Mouse (Mus musculus) CD4-positive naive resting alpha-beta T cell, adult 76 days (primary cell): ENCODE data around the gene Dydc1. TPM values are rescaled to one million over a fixed set of nuclear protein-coding genes. Genes with fewer than 3 reads are reported as not detected.

ENCODE experiments used
- total RNA-seq: library from RNA; stranded (reverse); gene quantifications from one replicate; pipeline ENCODE4 v1.2.4, GENCODE M21; 2023

Dydc1 gene
- total RNA-seq: not detected

DNA sequence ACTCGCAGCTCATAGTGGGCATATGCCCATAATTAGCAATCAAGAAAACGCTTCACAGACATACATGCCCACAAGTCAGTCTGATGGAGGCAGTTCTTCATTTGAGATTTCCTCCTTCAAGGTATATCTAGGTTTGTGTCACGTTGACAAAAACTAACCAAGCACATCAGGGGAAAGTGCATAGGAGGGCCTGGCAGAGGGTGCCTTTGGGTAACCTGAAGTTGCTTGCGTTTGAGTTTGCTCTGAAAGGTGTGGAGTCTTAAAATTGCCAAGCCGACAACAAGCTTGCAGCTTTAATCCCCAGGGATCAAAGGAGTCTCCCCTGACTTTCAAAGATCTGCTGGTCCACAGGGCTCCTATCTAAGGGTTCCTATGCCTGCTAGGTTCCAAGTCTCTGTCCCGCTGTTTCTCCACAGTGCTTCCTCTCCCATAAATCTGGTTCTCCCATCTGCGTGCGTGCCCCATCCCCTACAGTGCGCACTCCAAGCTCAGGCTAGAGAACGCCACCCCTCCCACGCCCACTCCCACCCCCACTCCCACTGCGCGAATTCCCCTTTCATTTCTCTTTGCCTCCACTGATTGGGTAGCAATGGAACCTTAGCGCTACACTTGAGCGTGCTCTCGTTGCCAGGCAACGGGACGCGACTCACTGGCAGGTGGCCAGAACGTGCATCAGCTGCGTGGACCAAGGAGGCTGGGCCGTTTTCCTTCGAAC is at the start of gene Dydc1:
Dydc1 (plus strand) TSS at position 683 of the 715 bp plus-strand sequence.

DNA sequence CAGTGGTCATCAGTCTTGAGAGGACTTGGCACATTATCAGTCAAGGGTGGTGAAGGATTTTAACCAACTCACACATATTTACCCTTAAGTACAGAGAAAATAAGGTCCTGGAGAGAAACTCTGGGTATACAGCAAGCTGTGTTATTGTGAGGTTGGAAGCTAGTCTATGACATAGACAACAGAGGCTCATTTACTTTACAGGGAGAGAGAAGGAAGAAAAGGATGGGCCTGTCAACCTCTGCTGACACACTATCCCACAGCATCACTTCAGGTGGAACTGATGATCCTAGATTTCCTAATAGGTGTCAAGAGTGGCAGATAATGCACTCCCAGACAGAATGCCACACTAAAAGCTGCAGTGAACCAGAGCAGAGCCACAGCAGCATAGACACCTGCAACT is 3.6 kb upstream of the Dydc1 start, which contains the start of gene Dydc2:
Dydc2 (minus strand) TSS at position 101 of the 400 bp plus-strand sequence.

DNA sequence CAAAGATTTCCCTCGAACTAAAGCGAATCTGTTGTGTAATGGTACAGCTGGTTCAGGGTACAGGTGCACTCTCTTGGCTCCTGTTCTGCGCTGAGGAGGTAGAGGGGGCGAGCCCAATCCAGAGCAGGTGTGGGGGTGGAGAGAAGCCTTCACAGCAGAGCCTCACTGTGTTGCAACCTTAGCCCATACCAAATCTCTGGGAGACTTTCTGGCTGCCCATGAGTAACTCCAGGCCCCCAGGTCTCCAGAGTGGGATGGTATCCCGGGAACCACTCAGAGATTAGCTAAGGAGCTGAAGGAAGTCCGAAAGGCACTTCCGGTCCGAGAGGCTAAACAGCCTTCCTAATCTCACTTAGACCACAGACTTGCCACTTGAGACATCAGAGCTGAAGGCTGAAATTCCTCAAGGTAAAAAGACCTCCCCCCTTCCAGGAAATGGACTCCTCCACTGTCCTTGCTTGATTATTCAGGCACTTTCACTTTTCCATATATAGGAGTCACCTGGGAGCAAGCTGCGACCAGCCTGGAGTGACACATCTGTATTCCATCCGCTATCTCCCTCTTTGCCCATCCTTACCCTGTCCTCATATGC is 32.2 kb downstream of the Dydc1 start, which contains the start of gene Mat1a:
Mat1a (plus strand) TSS at position 183 of the 592 bp plus-strand sequence.

DNA sequence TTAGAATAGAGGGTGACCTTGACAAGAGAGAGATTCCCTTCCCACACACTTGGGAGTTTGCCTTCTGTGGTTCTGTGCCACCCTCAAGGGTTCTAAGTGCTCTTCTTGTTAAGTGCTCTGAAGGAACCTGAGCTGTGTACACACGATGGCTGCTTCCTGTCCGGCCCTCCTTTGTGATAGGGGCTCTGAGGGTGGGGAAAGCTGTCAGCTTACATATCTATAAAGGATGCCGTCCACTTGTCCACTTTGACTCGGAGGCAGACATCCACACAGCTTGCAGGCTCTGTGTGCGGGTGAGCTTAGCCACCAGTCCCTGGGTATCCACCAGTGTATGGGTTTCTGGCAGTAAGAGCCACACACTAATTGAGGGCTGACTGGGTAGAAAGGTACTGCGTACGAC is 58.8 kb downstream of the Dydc1 start, which contains the start of gene Sftpa1:
Sftpa1 (plus strand) TSS at position 243 of the 400 bp plus-strand sequence.

Other genes with a start within 250 kb of the Dydc1 start
- 11.1 TPM for gene Sh2d4b, start 179.6 kb upstream of the Dydc1 start, total RNA-seq
- 115 TPM for gene Tspan14, start 106.1 kb upstream of the Dydc1 start, total RNA-seq
- gene Fam213a, start 59.1 kb upstream of the Dydc1 start, total RNA-seq: 11.5 TPM
- not detected for gene Dydc2, start 3.7 kb upstream of the Dydc1 start, total RNA-seq
- gene Mat1a, start 32.1 kb downstream of the Dydc1 start, total RNA-seq: not detected
- gene Sftpa1, start 58.9 kb downstream of the Dydc1 start, total RNA-seq: not detected
- gene Mbl1, start 78.5 kb downstream of the Dydc1 start, total RNA-seq: not detected
- gene Sftpd, start 112.2 kb downstream of the Dydc1 start, total RNA-seq: not detected
- not detected for gene Gm2832, start 205.9 kb downstream of the Dydc1 start, total RNA-seq